Mouse (Mus musculus) thymus, adult 2 months (tissue): Measurements from ENCODE around the gene Slc22a18.

Experiments
- CTCF ChIP-seq: fragments of 200-500 bp; IDR thresholded peaks from 2 replicates; pipeline ENCODE4 v1.5.1; 2012; ENCODE audit warnings: mild to moderate bottlenecking, control low read depth, low read length, moderate library complexity, borderline replicate concordance; ENCODE audit not compliant: control insufficient read depth, poor library complexity, insufficient read depth; ENCODE audit errors: extremely low read depth
- POLR2A ChIP-seq: fragments of 200-500 bp; IDR thresholded peaks from 2 replicates; pipeline ENCODE4 v1.6.1; 2012; ENCODE audit warnings: mild to moderate bottlenecking, low read length, control low read depth, moderate library complexity; ENCODE audit not compliant: control insufficient read depth, poor library complexity, insufficient read depth; ENCODE audit errors: extremely low read depth

DNA sequence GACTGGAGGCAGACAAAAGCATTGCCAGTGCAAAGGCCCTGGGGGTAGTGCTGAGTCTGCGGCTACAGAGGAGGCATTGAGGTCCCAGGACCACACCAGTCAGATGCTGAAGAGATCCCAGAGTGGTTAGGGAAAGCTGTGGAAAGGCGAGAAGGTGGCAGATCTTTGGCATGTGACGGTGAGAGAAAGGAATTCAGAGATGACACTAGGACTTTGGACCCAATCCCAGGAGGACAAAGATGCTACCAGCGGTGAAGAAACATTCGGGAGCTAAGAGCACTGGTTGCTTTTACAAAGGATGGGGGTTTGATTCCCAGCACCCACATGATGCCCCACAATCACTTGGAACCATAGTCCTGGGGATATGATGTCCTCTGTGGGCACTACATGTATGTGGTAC, 4.3 kb downstream of the Slc22a18 start:
- TF ChIP-seq CTCF = no peak
- no peak for TF ChIP-seq POLR2A
